Mouse (Mus musculus) liver, embryonic 13.5 days (tissue): ENCODE measurements around the gene Agr2. TPM values are rescaled to one million over a fixed set of nuclear protein-coding genes. Genes with fewer than 3 reads are reported as not detected.

ENCODE experiments used
- ATAC-seq: fragments of 200-750 bp; cut with Nextera tagmentation; 2 replicates; pipeline ENCODE4 v1.8.0; 2017; ENCODE audit warnings: low read depth, mild to moderate bottlenecking, moderate number of reproducible peaks, moderate library complexity
- DNase-seq: peaks from one replicate; pipeline ENCODE4 v3.0.0; 2022
- H3K27ac ChIP-seq: fragments of 300-500 bp; sonication (generic); 2 replicates; pipeline ENCODE4 v1.5.1; 2015; ENCODE audit warnings: moderate library complexity, mild to moderate bottlenecking, inconsistent platforms
- H3K27me3 ChIP-seq: fragments of 300-500 bp; sonication (generic); 2 replicates; pipeline ENCODE4 v1.6.1; 2015; ENCODE audit warnings: mild to moderate bottlenecking, inconsistent platforms
- H3K36me3 ChIP-seq: fragments of 300-500 bp; sonication (generic); 2 replicates; pipeline ENCODE4 v1.6.1; 2015; ENCODE audit warnings: mild to moderate bottlenecking, inconsistent platforms
- H3K4me1 ChIP-seq: fragments of 300-500 bp; sonication (generic); replicated peaks from 2 replicates; pipeline ENCODE4 v1.6.1; 2015; ENCODE audit warnings: inconsistent platforms
- H3K4me2 ChIP-seq: fragments of 300-500 bp; sonication (generic); 2 replicates; pipeline ENCODE4 v1.6.1; 2015; ENCODE audit warnings: inconsistent platforms, mild to moderate bottlenecking, moderate library complexity
- H3K4me3 ChIP-seq: fragments of 300-500 bp; sonication (generic); replicated peaks from 2 replicates; pipeline ENCODE4 v1.5.1; 2015; ENCODE audit warnings: mild to moderate bottlenecking, inconsistent platforms
- H3K9ac ChIP-seq: fragments of 300-500 bp; sonication (generic); 2 replicates; pipeline ENCODE4 v1.6.1; 2015; ENCODE audit warnings: mild to moderate bottlenecking, inconsistent platforms
- H3K9me3 ChIP-seq: fragments of 300-500 bp; sonication (generic); replicated peaks from 2 replicates; pipeline ENCODE4 v1.6.1; 2016; ENCODE audit warnings: inconsistent platforms
- WGBS: fragments of 180-500 bp; shearing (Covaris S2); methylation state at CpG from one replicate; pipeline ENCODE4 v1.1.7; 2015; ENCODE audit not compliant: insufficient replicate concordance; 5-methylcytosine and 5-hydroxymethylcytosine counted together
- polyA plus RNA-seq: library from polyadenylated mRNA; unstranded; fragments of >200 nt; fragmentation: Nextera tagmentation; extraction: Ambion mirVana; gene quantifications from 2 replicates; pipeline ENCODE4 v1.2.1, GENCODE M21; 2015

Gene Agr2
- polyA plus RNA-seq, 1 experiment from 2014 or later: 0.43 TPM

- Histone ChIP-seq H3K36me3 (no peaks in the 10 kb centered on the region), H3K9me3 (no peaks in the 10 kb centered on the region), H3K4me2 (no peak overlapping the region), H3K9ac (no peak overlapping the region), H3K4me3 (no peak overlapping the region), H3K27ac (no peak overlapping the region), H3K27me3 (no peaks in the 10 kb centered on the region), H3K4me1 (peaks cover 18% of the 10 kb centered on the region)
- WGBS: 69% methylated on average over 4 of the region's 4 CpGs
- ATAC-seq: no peak
- no peak for DNase-seq
Observed at GRCm38 (mm10) chr12:36026126-36026525, 33.4 kb downstream of the Agr2 start.

- no peaks in the 10 kb centered on the region for H3K27me3 ChIP-seq
- no peak overlapping the region for H3K4me2 ChIP-seq
- WGBS: 58% methylated on average over 2 of the region's 2 CpGs
- H3K9me3 ChIP-seq: no peaks in the 10 kb centered on the region
- DNase-seq (no peak), ATAC-seq (no peak)
- H3K36me3 ChIP-seq: no peaks in the 10 kb centered on the region
- no peak overlapping the region for H3K9ac ChIP-seq
- no peak overlapping the region for H3K4me3 ChIP-seq
- no peak overlapping the region for H3K27ac ChIP-seq
- peaks cover 22% of the 10 kb centered on the region for H3K4me1 ChIP-seq
Observed at GRCm38 (mm10) chr12:36027171-36027570, 34.5 kb downstream of the Agr2 start.

- Histone ChIP-seq H3K4me1 (peaks cover 22% of the 10 kb centered on the region), H3K27me3 (no peaks in the 10 kb centered on the region), H3K9me3 (no peaks in the 10 kb centered on the region), H3K4me3 (no peak overlapping the region), H3K36me3 (no peaks in the 10 kb centered on the region), H3K27ac (no peak overlapping the region), H3K4me2 (no peak overlapping the region), H3K9ac (no peak overlapping the region)
- no peak for DNase-seq
- no peak for ATAC-seq
- 42% methylated on average over 5 of the region's 5 CpGs for WGBS
Observed at GRCm38 (mm10) chr12:36028968-36029645, 36.4 kb downstream of the Agr2 start.

GRCm38 (mm10) chr12:36029687-36030086 is 37.0 kb downstream of the Agr2 start:
- ATAC-seq: no peak
- 29% methylated on average over 4 of the region's 6 CpGs for WGBS
- no peak overlapping the region for H3K9ac ChIP-seq
- no peaks in the 10 kb centered on the region for H3K9me3 ChIP-seq
- no peaks in the 10 kb centered on the region for H3K27me3 ChIP-seq
- H3K27ac ChIP-seq: no peak overlapping the region
- H3K4me2 ChIP-seq: no peak overlapping the region
- no peak for DNase-seq
- H3K4me1 ChIP-seq: peaks cover 22% of the 10 kb centered on the region
- no peaks in the 10 kb centered on the region for H3K36me3 ChIP-seq
- no peak overlapping the region for H3K4me3 ChIP-seq

GRCm38 (mm10) chr12:36030660-36031363 is 38.1 kb downstream of the Agr2 start:
- Histone ChIP-seq H3K9ac (no peak overlapping the region), H3K27ac (no peak overlapping the region), H3K4me2 (no peak overlapping the region), H3K4me3 (no peak overlapping the region), H3K9me3 (no peaks in the 10 kb centered on the region), H3K27me3 (no peaks in the 10 kb centered on the region), H3K4me1 (peaks cover 22% of the 10 kb centered on the region), H3K36me3 (no peaks in the 10 kb centered on the region)
- DNase-seq (no peak), ATAC-seq (peak; percentile 71)
- WGBS: 67% methylated on average over 12 of the region's 12 CpGs

GRCm38 (mm10) chr12:36032419-36032818 is 39.7 kb downstream of the Agr2 start:
- Histone ChIP-seq H3K4me3 (no peak overlapping the region), H3K4me2 (no peak overlapping the region), H3K36me3 (no peaks in the 10 kb centered on the region), H3K9ac (no peak overlapping the region), H3K27ac (no peak overlapping the region), H3K27me3 (no peaks in the 10 kb centered on the region), H3K4me1 (peaks cover 25% of the 10 kb centered on the region), H3K9me3 (no peaks in the 10 kb centered on the region)
- WGBS: 55% methylated on average over 4 of the region's 4 CpGs
- no peak for DNase-seq
- no peak for ATAC-seq

- Histone ChIP-seq H3K9ac (no peak overlapping the region), H3K9me3 (no peaks in the 10 kb centered on the region), H3K4me3 (no peak overlapping the region), H3K4me1 (peaks cover 23% of the 10 kb centered on the region), H3K4me2 (no peak overlapping the region), H3K27me3 (no peaks in the 10 kb centered on the region), H3K36me3 (no peaks in the 10 kb centered on the region), H3K27ac (no peak overlapping the region)
- DNase-seq (no peak), ATAC-seq (no peak)
- 65% methylated on average over 6 of the region's 6 CpGs for WGBS
Observed at GRCm38 (mm10) chr12:36035501-36035900, 42.8 kb downstream of the Agr2 start.

- H3K36me3 ChIP-seq: no peaks in the 10 kb centered on the region
- H3K9ac ChIP-seq: no peak overlapping the region
- no peak for DNase-seq
- no peak for ATAC-seq
- no peaks in the 10 kb centered on the region for H3K27me3 ChIP-seq
- 88% methylated on average over 7 of the region's 7 CpGs for WGBS
- no peak overlapping the region for H3K4me3 ChIP-seq
- no peaks in the 10 kb centered on the region for H3K9me3 ChIP-seq
- peaks cover 23% of the 10 kb centered on the region for H3K4me1 ChIP-seq
- no peak overlapping the region for H3K27ac ChIP-seq
- no peak overlapping the region for H3K4me2 ChIP-seq
Observed at GRCm38 (mm10) chr12:36036121-36036520, 43.4 kb downstream of the Agr2 start.

GRCm38 (mm10) chr12:36036776-36037175 is 44.1 kb downstream of the Agr2 start:
- peaks cover 24% of the 10 kb centered on the region for H3K4me1 ChIP-seq
- no peak for ATAC-seq
- no peak overlapping the region for H3K4me3 ChIP-seq
- DNase-seq: no peak
- 74% methylated on average over 10 of the region's 10 CpGs for WGBS
- H3K4me2 ChIP-seq: no peak overlapping the region
- H3K9ac ChIP-seq: no peak overlapping the region
- no peaks in the 10 kb centered on the region for H3K27me3 ChIP-seq
- no peaks in the 10 kb centered on the region for H3K9me3 ChIP-seq
- no peaks in the 10 kb centered on the region for H3K36me3 ChIP-seq
- H3K27ac ChIP-seq: no peak overlapping the region

- WGBS: 30% methylated on average over 9 of the region's 9 CpGs
- peak overlapping the region; percentile 21; the same call in 1 of the 2 replicates for H3K4me2 ChIP-seq
Observed at GRCm38 (mm10) chr12:36039541-36040084, 46.9 kb downstream of the Agr2 start.

GRCm38 (mm10) chr12:36040571-36041280 is 48.0 kb downstream of the Agr2 start:
- DNase-seq (no peak), ATAC-seq (no peak)
- no peak overlapping the region for H3K9ac ChIP-seq

More at GRCm38 (mm10) chr12:36039541-36040084, 46.9 kb downstream of the Agr2 start:
- Histone ChIP-seq H3K27ac (no peak overlapping the region), H3K36me3 (no peaks in the 10 kb centered on the region), H3K9me3 (no peaks in the 10 kb centered on the region), H3K4me1 (peaks cover 34% of the 10 kb centered on the region), H3K9ac (no peak overlapping the region), H3K27me3 (no peaks in the 10 kb centered on the region), H3K4me3 (no peak overlapping the region)
- no peak for DNase-seq
- no peak for ATAC-seq

More at GRCm38 (mm10) chr12:36040571-36041280, 48.0 kb downstream of the Agr2 start:
- H3K36me3 ChIP-seq: no peaks in the 10 kb centered on the region
- peak overlapping the region; percentile 98 for H3K4me2 ChIP-seq
- 58% methylated on average over 10 of the region's 10 CpGs for WGBS
- H3K27me3 ChIP-seq: no peaks in the 10 kb centered on the region
- no peak overlapping the region for H3K27ac ChIP-seq
- H3K4me1 ChIP-seq: peaks cover 34% of the 10 kb centered on the region
- peak overlapping the region; percentile 79 for H3K4me3 ChIP-seq
- H3K9me3 ChIP-seq: no peaks in the 10 kb centered on the region
